In the genomic region with DNA sequence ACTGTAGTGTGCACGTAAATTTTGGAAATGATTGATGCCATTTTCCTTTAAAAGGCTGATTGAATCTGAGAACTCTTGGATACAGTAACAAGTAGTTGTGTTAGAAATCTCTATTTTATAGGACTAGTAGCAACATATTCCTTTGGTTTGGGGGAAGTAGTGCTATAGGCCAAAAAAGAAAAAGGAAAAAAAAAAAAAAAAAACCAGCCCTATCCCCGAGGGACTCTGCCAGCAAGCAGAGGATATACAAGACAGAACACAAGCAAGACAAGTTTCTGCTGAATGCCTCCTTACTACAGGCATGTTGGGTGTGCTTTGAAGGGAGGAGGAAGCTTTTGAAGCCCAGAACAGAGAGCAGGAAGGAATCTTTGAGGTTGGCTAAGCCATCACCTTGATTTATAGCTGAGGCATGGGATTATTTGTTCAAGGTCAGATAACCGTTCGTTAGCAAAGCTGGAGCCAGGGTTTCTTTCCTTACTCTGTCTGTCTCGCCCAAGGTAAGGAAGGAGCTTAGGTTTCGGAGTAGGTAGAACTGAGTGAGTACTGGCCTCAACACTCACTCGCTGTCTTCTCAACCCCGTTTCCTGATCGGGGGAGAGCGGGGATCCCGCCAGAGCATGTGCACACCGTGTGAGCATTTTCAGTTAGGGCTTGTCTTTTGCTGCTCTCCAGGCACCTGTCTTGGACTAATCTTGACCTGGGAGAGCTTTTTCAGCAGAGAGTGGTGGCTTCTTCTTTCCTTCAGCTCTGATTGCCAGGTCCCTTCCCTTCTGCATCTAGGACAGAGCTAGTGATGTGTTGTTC, we compare ENCODE assay signal across 17 mouse cellular contexts. TPM values are rescaled to one million over a fixed set of nuclear protein-coding genes. Genes with fewer than 3 reads are reported as not detected.
DNase-seq lines count a peak whose midpoint lies in the region; ATAC-seq and TF ChIP-seq lines count a peak whose summit lies in the region.
"Had no signal": no experiment of that assay in that cellular context is flagged by ENCODE, and none has a peak within 500 bp of the region (broad histone marks: within the 10 kb centered on the region; RNA-seq: fewer than 3 reads in every experiment).

No protein-coding gene starts in this region.

- H3K4me3 ChIP-seq in kidney, embryonic 16.5 days (ENCODE audit: low read length) = no peak overlapping the region
- no peak overlapping the region for H3K4me3 ChIP-seq in embryonic facial prominence, embryonic 15.5 days (replicated peaks)
- no peak overlapping the region for H3K4me3 ChIP-seq in stomach, embryonic 15.5 days (replicated peaks)
- H3K4me3 ChIP-seq in lung, adult 2 months (replicated peaks; ENCODE audit: extremely low read depth, low read depth, low read length) = no peak overlapping the region
- H3K4me3 ChIP-seq: heart, embryonic 13.5 days; lung, embryonic 15.5 days; myocyte had no signal

- peak; percentile 36 for DNase-seq in adrenal gland, adult 2 months
- no peak for DNase-seq in adrenal gland, adult 18-20 months (ENCODE audit: low spot score in 2 of 2)
- DNase-seq in kidney, postnatal 4 days = no peak
- DNase-seq in lung, postnatal 4 days = no peak
- no peak for DNase-seq in lung, adult 2 months
- DNase-seq: cerebellum, adult 18-20 months; liver; right cerebral cortex, postnatal 14 days; thymus, postnatal 14 days had no signal

- H3K27ac ChIP-seq in kidney, embryonic 16.5 days (ENCODE audit: low read length) = peak overlapping the region; percentile 17; the same call in 1 of the 2 replicates
- H3K27ac ChIP-seq in embryonic facial prominence, embryonic 15.5 days (replicated peaks) = peak overlapping the region; percentile 66; the same call in 1 of the 2 replicates
- peak overlapping the region; percentile 65 for H3K27ac ChIP-seq in stomach, embryonic 15.5 days
- H3K27ac ChIP-seq: heart, embryonic 13.5 days; lung, embryonic 15.5 days had no signal

- peaks cover 21% of the 10 kb centered on the region; the same call in 1 of the 2 replicates for H3K4me1 ChIP-seq in kidney, embryonic 16.5 days (ENCODE audit: insufficient read depth, low read length)
- H3K4me1 ChIP-seq in embryonic facial prominence, embryonic 15.5 days = peaks cover 15% of the 10 kb centered on the region; the same call in 1 of the 2 replicates
- H3K4me1 ChIP-seq in stomach, embryonic 15.5 days = peaks cover 12% of the 10 kb centered on the region; the same call in 1 of the 2 replicates
- H3K4me1 ChIP-seq in lung, adult 2 months (ENCODE audit: control insufficient read depth, insufficient read depth, low read length) = peaks cover 3% of the 10 kb centered on the region; the same call in 1 of the 2 replicates

- WGBS in kidney, embryonic 16.5 days = 23% methylated on average over 12 of the region's 12 CpGs
- 71% methylated on average over 12 of the region's 12 CpGs for WGBS in embryonic facial prominence, embryonic 15.5 days
- 53% methylated on average over 12 of the region's 12 CpGs for WGBS in stomach, embryonic 15.5 days
- WGBS in lung, adult 2 months = 64% methylated on average over 12 of the region's 12 CpGs

- H3K9me3 ChIP-seq in kidney, embryonic 16.5 days (ENCODE audit: low read length) = no peaks in the 10 kb centered on the region
- H3K9me3 ChIP-seq in embryonic facial prominence, embryonic 15.5 days (replicated peaks) = no peaks in the 10 kb centered on the region
- no peaks in the 10 kb centered on the region for H3K9me3 ChIP-seq in stomach, embryonic 15.5 days
- H3K9me3 ChIP-seq: heart, embryonic 13.5 days; lung, embryonic 15.5 days had no signal

- no peak for TF ChIP-seq CTCF in lung, adult 2 months (IDR thresholded peaks at IDR 0.05; ENCODE audit: insufficient read depth, low read length)

- no peak for TF ChIP-seq POLR2A in lung, adult 2 months (IDR thresholded peaks at IDR 0.05; ENCODE audit: borderline replicate concordance, extremely low read depth, low read depth, low read length)

- H3K4me2 ChIP-seq in kidney, embryonic 16.5 days (replicated peaks; ENCODE audit: low read depth, low read length) = peak overlapping the region; percentile 13; the same call in 1 of the 2 replicates
- no peak overlapping the region for H3K4me2 ChIP-seq in embryonic facial prominence, embryonic 15.5 days (replicated peaks)
- H3K4me2 ChIP-seq in stomach, embryonic 15.5 days = 0 out of 2 replicates have a peak overlapping the region, but pooled peaks have one; percentile 16
- H3K4me2 ChIP-seq: heart, embryonic 13.5 days; lung, embryonic 15.5 days had no signal

- peak; percentile 87 for ATAC-seq in kidney, embryonic 16.5 days (ENCODE audit: low FRiP score, low TSS enrichment)
- ATAC-seq in embryonic facial prominence, embryonic 15.5 days (ENCODE audit: insufficient number of reproducible peaks, low FRiP score, low TSS enrichment, low read depth) = no peak
- ATAC-seq in stomach, embryonic 15.5 days (ENCODE audit: insufficient read depth, low FRiP score, low read depth) = peak; percentile 39; the same call in 1 of the 2 replicates

- no peaks in the 10 kb centered on the region for H3K36me3 ChIP-seq in kidney, embryonic 16.5 days (ENCODE audit: insufficient read depth, low read length)
- peaks cover 5% of the 10 kb centered on the region for H3K36me3 ChIP-seq in embryonic facial prominence, embryonic 15.5 days
- H3K36me3 ChIP-seq in stomach, embryonic 15.5 days = no peaks in the 10 kb centered on the region

- H3K9ac ChIP-seq in kidney, embryonic 16.5 days (replicated peaks; ENCODE audit: low read length) = no peak overlapping the region; the same call in 1 of the 2 replicates
- no peak overlapping the region for H3K9ac ChIP-seq in embryonic facial prominence, embryonic 15.5 days
- H3K9ac ChIP-seq in stomach, embryonic 15.5 days = no peak overlapping the region
- H3K9ac ChIP-seq: heart, embryonic 13.5 days; lung, embryonic 15.5 days had no signal

- H3K27me3 ChIP-seq in kidney, embryonic 16.5 days (ENCODE audit: insufficient read depth, low read length) = no peaks in the 10 kb centered on the region
- no peaks in the 10 kb centered on the region for H3K27me3 ChIP-seq in embryonic facial prominence, embryonic 15.5 days
- H3K27me3 ChIP-seq in stomach, embryonic 15.5 days (replicated peaks) = no peaks in the 10 kb centered on the region
- H3K27me3 ChIP-seq: heart, embryonic 13.5 days; lung, embryonic 15.5 days had no signal

RNA-seq across cellular contexts. Expression of a gene that starts 39.3 kb away (rescaled TPM):
- 10 to 100 TPM; 16.9 to 17.7 TPM for total RNA-seq in adrenal gland, adult 2 months (2021)
- 3.2 and 4.2 TPM in 2 replicates for polyA plus RNA-seq in adrenal gland, adult 2 months (2012; rRNA removed)
- 10 to 100 TPM; 16.7 to 17.8 TPM for total RNA-seq in adrenal gland, adult 18-20 months (2021)
- 24.4 and 26.9 TPM in 2 replicates for polyA plus RNA-seq in kidney, embryonic 16.5 days (2015; fragmentation: Nextera tagmentation; extraction: Ambion mirVana)
- polyA plus RNA-seq in embryonic facial prominence, embryonic 15.5 days (2015; fragmentation: Nextera tagmentation; extraction: Ambion mirVana) = 19.8 and 20.8 TPM in 2 replicates
- 17.8 and 20.1 TPM in 2 replicates for polyA plus RNA-seq in stomach, embryonic 15.5 days (2015; fragmentation: Nextera tagmentation; extraction: Ambion mirVana)
- 2.5 and 3.7 TPM in 2 replicates for polyA plus RNA-seq in lung, adult 2 months (2012; rRNA removed)

RNA-seq across cellular contexts. Expression of a gene that starts 58.4 kb away (rescaled TPM):
- 1 to 10 TPM; 1.9 to 2.7 TPM for total RNA-seq in adrenal gland, adult 2 months (2021)
- 0.32 and 0.58 TPM in 2 replicates for polyA plus RNA-seq in adrenal gland, adult 2 months (2012; rRNA removed)
- total RNA-seq in adrenal gland, adult 18-20 months (2021) = 1 to 10 TPM; 1.4 to 2.1 TPM
- 4.6 and 5.8 TPM in 2 replicates for polyA plus RNA-seq in kidney, embryonic 16.5 days (2015; fragmentation: Nextera tagmentation; extraction: Ambion mirVana)
- 6.5 and 8.7 TPM in 2 replicates for polyA plus RNA-seq in embryonic facial prominence, embryonic 15.5 days (2015; fragmentation: Nextera tagmentation; extraction: Ambion mirVana)
- polyA plus RNA-seq in stomach, embryonic 15.5 days (2015; fragmentation: Nextera tagmentation; extraction: Ambion mirVana) = 0.37 and 0.40 TPM in 2 replicates
- 42.8 and 55.3 TPM in 2 replicates for polyA plus RNA-seq in lung, adult 2 months (2012; rRNA removed)
- total RNA-seq: common myeloid progenitor, adult 5-6 weeks; megakaryocyte-erythroid progenitor cell, adult 5-6 weeks had no signal
